Mouse (Mus musculus) MEL (cell line): ENCODE data around the gene St6galnac3. TPM values are rescaled to one million over a fixed set of nuclear protein-coding genes. Genes with fewer than 3 reads are reported as not detected.

Experiments
- DNase-seq: peaks from one replicate; pipeline ENCODE4 v3.0.0; 2011; ENCODE audit warnings: low read depth, low spot score
- H3K27ac ChIP-seq: 2 replicates; pipeline ENCODE4 v1.5.1; 2012; ENCODE audit warnings: low read depth, mild to moderate bottlenecking, control low read depth, low read length, moderate library complexity; ENCODE audit not compliant: control insufficient read depth
- H3K27me3 ChIP-seq, 2 experiments: fragments of 150-350 bp in 1 of 2; sonication (generic) in 1 of 2; 2 replicates each; pipeline ENCODE4 v1.6.1; 2012; ENCODE audit warnings: low read length in 2 of 2, mild to moderate bottlenecking in 2 of 2, improper control_type of control experiment in 1 of 2, moderate library complexity in 1 of 2; ENCODE audit not compliant: insufficient read depth in 2 of 2, control insufficient read depth in 1 of 2
- H3K36me3 ChIP-seq, 2 experiments: 2 replicates each; pipeline ENCODE4 v1.6.1; 2012 to 2014; ENCODE audit warnings: low read length in 2 of 2, improper control_type of control experiment in 1 of 2, inconsistent platforms in 1 of 2, mild to moderate bottlenecking in 1 of 2; ENCODE audit not compliant: insufficient read depth in 2 of 2, control insufficient read depth in 1 of 2
- H3K4me1 ChIP-seq, 2 experiments: fragments of 150-350 bp in 1 of 2; sonication (generic) in 1 of 2; 2 replicates each; pipeline ENCODE4 v1.6.1; 2012; ENCODE audit warnings: low read length in 2 of 2, improper control_type of control experiment in 1 of 2, mild to moderate bottlenecking in 1 of 2; ENCODE audit not compliant: insufficient read depth in 2 of 2, control insufficient read depth in 1 of 2
- H3K4me3 ChIP-seq, 2 experiments: fragments of 150-350 bp in 1 of 2; sonication (generic) in 1 of 2; 2 replicates each; pipeline ENCODE4 v1.5.1; 2012; ENCODE audit warnings: low read depth in 2 of 2, low read length in 2 of 2, mild to moderate bottlenecking in 2 of 2, moderate library complexity in 2 of 2, control low read depth in 1 of 2, improper control_type of control experiment in 1 of 2; ENCODE audit not compliant: control insufficient read depth in 1 of 2, insufficient read depth in 1 of 2
- H3K79me2 ChIP-seq: 2 replicates; pipeline ENCODE4 v1.6.1; 2012; ENCODE audit warnings: mild to moderate bottlenecking, low read length, moderate library complexity; ENCODE audit not compliant: control insufficient read depth, poor library complexity, insufficient read depth
- H3K9ac ChIP-seq: 2 replicates; pipeline ENCODE4 v1.6.1; 2012; ENCODE audit warnings: low read depth, mild to moderate bottlenecking, control low read depth, low read length, moderate library complexity; ENCODE audit not compliant: control insufficient read depth, poor library complexity, severe bottlenecking
- H3K9me3 ChIP-seq: fragments of 150-350 bp; sonication (generic); replicated peaks from 2 replicates; pipeline ENCODE4 v1.6.1; 2012; ENCODE audit warnings: mild to moderate bottlenecking, low read length, improper control_type of control experiment, moderate library complexity; ENCODE audit not compliant: insufficient read depth
- BHLHE40 ChIP-seq: IDR thresholded peaks from 2 replicates; pipeline ENCODE4 v1.6.1; 2012; ENCODE audit warnings: low read depth, mild to moderate bottlenecking, inconsistent platforms, low read length, improper control_type of control experiment, borderline replicate concordance
- CTCF ChIP-seq, 3 experiments: IDR thresholded peaks in 2 of 3; conservative IDR thresholded peaks in 1 of 3; 2 replicates each; pipeline ENCODE4 v1.5.1; 2011 to 2012; ENCODE audit warnings: low read length in 3 of 3, low read depth in 2 of 3, mild to moderate bottlenecking in 2 of 3, improper control_type of control experiment in 1 of 3, inconsistent platforms in 1 of 3, mixed read lengths in 1 of 3, moderate library complexity in 1 of 3; ENCODE audit not compliant: control insufficient read depth in 1 of 3, insufficient read depth in 1 of 3, poor library complexity in 1 of 3, severe bottlenecking in 1 of 3
- EP300 ChIP-seq, 2 experiments: IDR thresholded peaks; 2 replicates each; pipeline ENCODE4 v1.6.1; 2011; ENCODE audit warnings: improper control_type of control experiment in 2 of 2, low read length in 2 of 2, low read depth in 1 of 2, mild to moderate bottlenecking in 1 of 2
- ETS1 ChIP-seq: IDR thresholded peaks from 2 replicates; pipeline ENCODE4 v1.6.1; 2012; ENCODE audit warnings: low read depth, mild to moderate bottlenecking, inconsistent platforms, low read length, improper control_type of control experiment, moderate library complexity
- GATA1 ChIP-seq: IDR thresholded peaks from 2 replicates; pipeline ENCODE4 v1.6.1; 2011; ENCODE audit warnings: low read depth, low read length, improper control_type of control experiment
- JUND ChIP-seq: IDR thresholded peaks from 2 replicates; pipeline ENCODE4 v1.6.1; 2011; ENCODE audit warnings: low read depth, mild to moderate bottlenecking, improper control_type of control experiment, low read length
- MAFK ChIP-seq: IDR thresholded peaks from 2 replicates; pipeline ENCODE4 v1.6.1; 2011; ENCODE audit warnings: low read depth, mild to moderate bottlenecking, low read length, improper control_type of control experiment, borderline replicate concordance
- MXI1 ChIP-seq: IDR thresholded peaks from 2 replicates; pipeline ENCODE4 v1.6.1; 2011; ENCODE audit warnings: mild to moderate bottlenecking, low read depth, low read length, improper control_type of control experiment
- MYB ChIP-seq: IDR thresholded peaks from 2 replicates; pipeline ENCODE4 v1.6.1; 2011; ENCODE audit warnings: mild to moderate bottlenecking, low read depth, low read length, improper control_type of control experiment
- NELFE ChIP-seq: IDR thresholded peaks from 2 replicates; pipeline ENCODE4 v1.6.1; 2011; ENCODE audit warnings: low read depth, low read length, improper control_type of control experiment
- RCOR1 ChIP-seq: IDR thresholded peaks from 2 replicates; pipeline ENCODE4 v1.6.1; 2012; ENCODE audit warnings: low read depth, mild to moderate bottlenecking, inconsistent platforms, low read length, improper control_type of control experiment
- SIN3A ChIP-seq: IDR thresholded peaks from 2 replicates; pipeline ENCODE4 v1.6.1; 2012; ENCODE audit warnings: low read length, improper control_type of control experiment, inconsistent platforms
- SMC3 ChIP-seq: IDR thresholded peaks from 2 replicates; pipeline ENCODE4 v1.6.1; 2011; ENCODE audit warnings: low read depth, low read length, improper control_type of control experiment
- TCF12 ChIP-seq: IDR thresholded peaks from 2 replicates; pipeline ENCODE4 v1.6.1; 2014; ENCODE audit warnings: low read depth, mild to moderate bottlenecking, inconsistent platforms, low read length, improper control_type of control experiment, moderate library complexity
- UBTF ChIP-seq: IDR thresholded peaks from 2 replicates; pipeline ENCODE4 v1.6.1; 2012; ENCODE audit warnings: low read depth, mild to moderate bottlenecking, inconsistent platforms, low read length, improper control_type of control experiment, moderate library complexity, borderline replicate concordance; ENCODE audit not compliant: insufficient read depth
- ZKSCAN1 ChIP-seq: IDR thresholded peaks from 2 replicates; pipeline ENCODE4 v1.6.1; 2012; ENCODE audit warnings: low read depth, mild to moderate bottlenecking, inconsistent platforms, low read length, improper control_type of control experiment, moderate library complexity
- ZMIZ1 ChIP-seq: IDR thresholded peaks from 2 replicates; pipeline ENCODE4 v1.6.1; 2012; ENCODE audit warnings: low read depth, mild to moderate bottlenecking, inconsistent platforms, low read length, improper control_type of control experiment, moderate library complexity
- polyA plus RNA-seq, 2 experiments: library from polyadenylated mRNA; stranded (reverse) in 1 of 2; unstranded in 1 of 2; fragments of >175 nt in 1 of 2; fragments of >200 nt in 1 of 2; gene quantifications; 2 replicates each; pipeline versions ENCODE4 v1.2.1 to v1.2.4; 2012; ENCODE audit warnings: low replicate concordance in 2 of 2, low read depth in 1 of 2; ENCODE audit not compliant: insufficient read length in 2 of 2, insufficient read depth in 1 of 2, missing spikeins in 1 of 2
- total RNA-seq: library from RNA; depleted of rRNA; stranded (reverse); fragments of 300-350 nt; gene quantifications from 2 replicates; pipeline ENCODE4 v1.2.3, GENCODE M21; 2012

St6galnac3 gene
- total and polyA plus RNA-seq, 3 experiments, result 7.8 to 11.4 TPM; not detected in 1

GRCm38 (mm10) chr3:153715646-153716045 lies 9.3 kb downstream of the St6galnac3 start:
- Histone ChIP-seq H3K4me3 (no peak overlapping the region), H3K36me3 (peaks cover 0 to 29% of the 10 kb centered on the region in 2 experiments; a peak in 2 of 4 replicates), H3K9ac (no peak overlapping the region), H3K27me3 (no peaks in the 10 kb centered on the region), H3K9me3 (no peaks in the 10 kb centered on the region), H3K79me2 (peaks cover 35% of the 10 kb centered on the region), H3K4me1 (peaks cover 19 to 24% of the 10 kb centered on the region in 2 experiments), H3K27ac (no peak overlapping the region)
- DNase-seq, result no peak
- no peak for TF ChIP-seq SMC3
- TF ChIP-seq MAFK, result no peak
- TF ChIP-seq BHLHE40, result no peak
- no peak for TF ChIP-seq ZMIZ1
- no peak for TF ChIP-seq NELFE
- TF ChIP-seq JUND, result no peak
- TF ChIP-seq MYB, result no peak
- TF ChIP-seq UBTF, result no peak
- TF ChIP-seq, all 39 proteins: peak for 0

GRCm38 (mm10) chr3:153710545-153710944 lies 14.4 kb downstream of the St6galnac3 start:
- TF ChIP-seq MXI1 (peak; percentile 57; the same call in 1 of the 2 replicates), ETS1 (peak; percentile 52; the same call in 1 of the 2 replicates), GATA1 (peak; percentile 55), ZKSCAN1 (no peak), SIN3A (0 out of 2 replicates have a peak, but pooled peaks have one; percentile 18), TCF12 (peak; percentile 40; the same call in 1 of the 2 replicates), EP300 (IDR thresholded peaks at IDR 0.05; ENCODE audit: low read depth in 1 of 2, low read length in 2 of 2) (peak; percentile 41 to 42; a peak in 3 of 4 replicates), RCOR1 (peak; percentile 97), CTCF (IDR thresholded peaks at IDR 0.05 in 2 of 3, conservative IDR thresholded peaks at IDR 0.05 in 1 of 3; ENCODE audit: control insufficient read depth in 1 of 3, insufficient read depth in 1 of 3, low read depth in 2 of 3, low read length in 3 of 3, poor library complexity in 1 of 3, severe bottlenecking in 1 of 3) (no peak)
- Histone ChIP-seq H3K27ac (no peak overlapping the region), H3K79me2 (peaks cover 9% of the 10 kb centered on the region), H3K27me3 (no peaks in the 10 kb centered on the region), H3K9me3 (no peaks in the 10 kb centered on the region), H3K36me3 (peaks cover 0 to 5% of the 10 kb centered on the region in 2 experiments; a peak in 3 of 4 replicates), H3K4me3 (no peak overlapping the region), H3K9ac (no peak overlapping the region), H3K4me1 (peaks cover 2 to 3% of the 10 kb centered on the region in 2 experiments; a peak in 1 of 4 replicates)
- DNase-seq, result peak; percentile 19
